Mouse (Mus musculus) adrenal gland, postnatal 14 days (tissue): ENCODE results near the gene Tpx2. TPM values are rescaled to one million over a fixed set of nuclear protein-coding genes. Genes with fewer than 3 reads are reported as not detected.

Source experiments
- DNase-seq: peaks from one replicate; pipeline ENCODE4 v3.0.0; 2021; ENCODE audit warnings: mixed read lengths
- total RNA-seq: library from RNA; stranded (reverse); gene quantifications from 2 replicates; pipeline ENCODE4 v1.2.3, GENCODE M21; 2021

Tpx2 gene
- total RNA-seq, 1 experiment from 2014 or later, result 20.3 TPM

GRCm38 (mm10) chr2:152819926-152820325 lies 27.8 kb upstream of the Tpx2 start:
- DNase-seq, result no peak

- DNase-seq, result peak; percentile 72
These were observed 27.4 kb upstream of the Tpx2 start for GRCm38 (mm10) chr2:152820369-152820768.

DNA sequence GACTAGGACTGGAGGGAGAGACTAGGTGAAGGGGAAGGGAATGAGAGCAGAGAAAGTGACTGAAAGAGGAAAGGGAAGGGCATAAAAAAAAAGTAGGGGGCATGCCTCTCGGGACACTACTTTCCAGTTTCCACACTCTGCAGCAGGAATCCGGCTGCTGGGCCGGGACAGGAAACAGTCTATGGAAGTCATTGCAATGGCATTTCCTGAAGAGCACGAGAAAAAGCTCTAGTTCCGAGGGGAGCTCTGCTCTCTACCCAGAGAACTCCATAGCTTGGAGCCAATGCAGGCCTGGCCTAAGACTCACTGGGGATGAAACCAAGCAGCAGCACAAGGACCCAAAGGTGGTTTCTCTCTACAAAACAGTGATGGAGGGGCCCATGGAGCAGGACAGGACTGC lies 26.7 kb upstream of the Tpx2 start:
- DNase-seq, result peak; percentile 40

GRCm38 (mm10) chr2:152821566-152821965 lies 26.2 kb upstream of the Tpx2 start:
- DNase-seq, result no peak

DNA sequence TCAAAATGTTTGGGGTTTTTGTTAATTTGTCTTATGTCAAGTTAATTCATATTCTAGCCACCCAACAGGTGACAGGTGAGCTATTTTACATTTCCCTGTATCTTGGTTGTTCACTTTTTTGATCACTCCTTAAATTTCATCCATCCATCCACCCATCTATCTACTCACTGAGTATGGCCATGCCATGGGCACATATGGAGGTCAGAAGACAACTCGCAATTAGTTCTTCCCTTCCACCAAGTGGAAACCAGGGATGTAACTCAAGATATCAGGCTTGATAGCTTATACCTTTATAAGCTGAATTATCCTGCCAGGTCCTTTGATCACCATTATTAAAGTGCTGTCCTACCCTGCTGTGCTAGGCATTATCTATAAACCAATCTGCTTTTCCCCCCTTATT lies 24.0 kb upstream of the Tpx2 start:
- no peak for DNase-seq

DNA sequence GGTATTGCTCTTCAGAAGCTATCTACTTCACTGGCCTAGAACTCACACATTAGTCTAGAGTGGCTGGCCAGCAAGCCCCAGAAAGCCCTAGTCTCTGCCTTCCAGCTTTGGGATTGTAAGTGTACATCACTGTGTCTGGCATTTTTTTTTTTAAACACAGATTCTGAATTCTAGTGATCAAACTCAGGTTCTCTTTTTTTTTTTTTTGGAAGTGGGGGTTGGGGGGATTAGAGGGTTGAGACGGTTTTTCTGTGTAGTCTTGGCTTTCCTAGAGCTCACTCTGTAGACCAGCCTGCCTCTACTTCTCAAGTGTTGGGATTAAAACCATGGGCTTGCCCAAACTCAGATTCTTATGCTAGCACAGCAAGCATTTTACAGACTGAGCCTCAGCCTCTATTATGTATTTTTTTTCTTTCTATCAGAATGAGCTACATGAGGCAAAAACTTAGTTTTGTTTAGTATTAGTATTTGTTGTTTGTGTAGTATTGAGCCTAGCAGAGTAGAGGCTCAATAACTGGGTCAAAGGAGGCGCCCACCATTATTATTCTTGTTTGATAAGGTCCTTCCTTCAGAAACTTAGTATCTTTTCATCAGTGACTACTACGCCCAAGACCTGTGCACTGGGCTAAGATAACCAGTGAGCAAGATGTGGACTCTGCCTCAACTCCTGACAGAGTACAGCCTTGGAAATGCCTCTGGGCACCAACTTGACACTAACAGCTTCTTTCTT lies 23.2 kb upstream of the Tpx2 start:
- no peak for DNase-seq

DNA sequence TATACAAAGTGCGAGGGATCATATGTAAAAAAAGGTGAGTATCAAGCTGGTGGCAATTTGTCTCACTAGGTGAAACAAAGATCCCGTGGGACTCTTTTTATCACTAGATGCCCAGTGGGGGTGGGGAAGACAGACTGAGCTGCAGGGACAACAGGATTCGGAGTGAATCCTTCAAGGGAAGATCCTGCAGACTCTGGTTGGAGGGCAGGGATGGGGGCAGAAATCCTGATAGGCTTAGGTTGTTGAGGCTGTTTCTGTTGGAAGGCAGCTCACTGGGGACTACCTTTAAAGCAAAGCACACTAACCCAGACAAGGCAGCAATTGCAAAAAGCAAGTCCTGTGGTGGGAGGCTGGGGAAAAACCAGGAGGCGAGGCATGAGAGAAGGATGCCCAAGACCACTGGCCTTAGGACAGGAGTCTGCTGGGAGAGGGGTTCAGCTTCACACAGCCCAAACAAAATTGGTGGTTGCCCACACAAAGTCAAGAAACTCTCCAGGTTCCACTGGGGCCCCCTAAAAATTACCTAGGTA lies 22.5 kb upstream of the Tpx2 start:
- no peak for DNase-seq

- no peak for DNase-seq
These were observed 22.1 kb upstream of the Tpx2 start for GRCm38 (mm10) chr2:152825713-152826112.

DNA sequence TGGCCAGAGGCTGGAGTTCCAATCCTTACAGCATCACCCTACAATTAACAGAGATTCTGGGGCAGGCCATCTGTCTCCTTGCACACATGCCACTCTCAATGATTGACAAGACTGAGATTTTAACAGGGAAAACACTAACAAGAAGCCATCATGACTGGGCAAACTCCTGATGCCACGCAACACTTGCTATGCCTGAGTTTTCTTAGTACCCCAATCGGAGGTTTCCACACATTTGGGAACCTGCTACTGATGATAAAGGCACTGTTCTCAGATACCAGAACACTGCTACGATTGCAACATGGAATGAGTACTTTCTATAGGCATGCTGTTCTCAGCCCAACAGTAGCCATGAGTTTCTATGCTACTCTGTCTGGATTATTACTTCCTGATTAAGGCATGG lies 21.3 kb upstream of the Tpx2 start:
- no peak for DNase-seq

DNA sequence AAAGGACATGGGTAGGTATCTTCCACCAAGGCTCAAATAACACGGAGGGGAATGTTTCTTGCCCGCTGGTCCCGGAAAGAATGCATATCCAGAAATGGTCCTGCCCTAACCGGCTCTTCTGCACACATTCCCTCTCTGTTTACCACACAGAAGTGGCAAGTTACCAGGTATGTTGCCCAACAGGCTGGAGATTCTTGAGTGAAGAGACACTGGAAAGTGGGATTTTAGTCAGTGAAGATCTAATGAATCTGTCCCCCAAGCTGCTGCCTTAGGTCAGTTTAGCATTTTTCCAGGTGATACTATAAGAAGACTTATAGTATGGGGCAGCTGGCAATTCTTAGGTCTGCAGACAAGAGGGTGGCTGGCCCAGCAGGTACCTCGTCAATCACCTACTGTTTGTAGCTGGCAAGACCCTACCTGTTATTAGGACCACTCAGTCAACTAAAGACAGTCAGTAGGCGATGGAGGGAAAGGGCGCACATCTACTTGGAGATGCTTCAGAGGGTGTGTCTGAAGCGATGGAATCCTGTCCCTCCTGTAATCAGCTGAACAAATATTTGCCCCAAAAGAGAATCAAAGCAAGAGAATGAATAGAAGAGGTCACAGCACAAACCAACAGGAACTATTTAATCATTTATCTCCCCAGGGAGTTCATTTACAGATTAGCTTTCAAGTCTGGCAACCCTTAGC lies 20.3 kb upstream of the Tpx2 start:
- DNase-seq, result no peak

- DNase-seq, result no peak
These were observed 19.8 kb upstream of the Tpx2 start for GRCm38 (mm10) chr2:152828011-152828370.

GRCm38 (mm10) chr2:152828532-152828931 lies 19.2 kb upstream of the Tpx2 start:
- no peak for DNase-seq

DNA sequence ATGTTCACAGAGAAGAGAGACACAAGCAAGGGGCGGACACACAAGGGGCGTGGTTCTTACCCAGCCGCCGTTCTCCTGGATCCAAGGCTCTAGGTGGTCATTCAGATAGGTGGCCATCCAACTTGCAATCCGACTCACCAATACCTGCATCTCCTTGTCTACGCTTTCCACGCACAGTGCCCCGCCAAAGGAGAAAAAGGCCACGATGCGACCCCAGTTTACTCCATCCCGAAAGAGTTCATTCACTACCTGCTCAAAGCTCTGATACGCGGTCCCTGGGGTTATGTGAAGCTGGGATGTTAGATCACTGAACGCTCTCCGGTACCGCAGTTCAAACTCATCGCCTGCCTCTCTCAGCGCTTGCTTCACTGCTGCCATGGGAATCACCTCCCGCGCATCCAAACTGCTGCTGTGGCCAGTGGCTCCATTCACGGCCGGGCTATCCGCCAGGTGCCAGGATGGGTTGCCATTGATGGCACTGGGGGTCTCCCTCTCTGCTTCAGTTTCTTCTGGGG lies 18.3 kb upstream of the Tpx2 start:
- no peak for DNase-seq

- DNase-seq, result peak; percentile 97
These were observed 17.5 kb upstream of the Tpx2 start for GRCm38 (mm10) chr2:152830021-152830921.

GRCm38 (mm10) chr2:152831019-152831878 lies 16.5 kb upstream of the Tpx2 start, which contains the start of gene Bcl2l1:
Gene Bcl2l1, minus strand, starts transcription at chr2:152831728.
- peak; percentile 99 for DNase-seq

DNA sequence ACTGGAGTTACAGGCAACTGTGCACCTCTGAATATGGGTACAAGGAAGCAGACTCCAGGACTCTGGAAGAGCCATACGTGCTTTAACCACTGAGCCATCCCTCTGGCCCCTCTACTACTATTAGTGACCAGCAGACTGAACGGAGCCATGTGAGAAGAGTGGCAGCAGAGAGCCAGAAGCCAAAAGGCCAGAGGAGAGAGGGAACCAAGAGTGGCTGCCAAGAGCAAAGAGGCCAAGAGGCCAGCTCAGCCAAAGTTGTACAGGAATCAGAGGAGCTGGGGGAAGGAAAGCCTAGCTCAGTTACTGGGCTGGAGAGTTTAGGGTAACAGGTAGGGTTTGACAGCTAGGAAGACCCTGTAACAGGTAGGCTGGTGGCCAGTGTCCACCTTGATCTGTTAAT lies 8.5 kb upstream of the Tpx2 start:
- no peak for DNase-seq

DNA sequence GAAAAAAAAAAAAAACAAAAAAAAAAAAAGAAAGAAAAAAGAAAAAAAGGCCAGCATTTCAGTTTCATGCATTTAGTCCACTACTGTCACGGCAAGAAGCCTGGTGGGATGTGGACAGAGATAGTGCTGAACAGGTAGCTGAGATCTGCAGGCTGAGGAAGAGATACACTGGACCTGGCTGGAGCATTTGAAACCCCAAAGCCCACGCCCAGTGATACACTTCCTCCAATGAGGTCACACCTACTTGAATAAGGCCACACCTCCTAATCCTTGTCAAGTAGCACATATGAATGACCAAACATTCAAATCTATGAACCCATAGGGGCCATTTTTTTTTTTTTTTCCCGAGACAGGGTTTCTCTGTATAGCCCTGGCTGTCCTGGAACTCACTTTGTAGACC lies 5.0 kb upstream of the Tpx2 start:
- DNase-seq, result no peak

GRCm38 (mm10) chr2:152847057-152847814 lies 528 bp upstream of the Tpx2 start:
- DNase-seq, result no peak

- no peak for DNase-seq
These were observed 702 bp downstream of the Tpx2 start for GRCm38 (mm10) chr2:152848466-152848865.

DNA sequence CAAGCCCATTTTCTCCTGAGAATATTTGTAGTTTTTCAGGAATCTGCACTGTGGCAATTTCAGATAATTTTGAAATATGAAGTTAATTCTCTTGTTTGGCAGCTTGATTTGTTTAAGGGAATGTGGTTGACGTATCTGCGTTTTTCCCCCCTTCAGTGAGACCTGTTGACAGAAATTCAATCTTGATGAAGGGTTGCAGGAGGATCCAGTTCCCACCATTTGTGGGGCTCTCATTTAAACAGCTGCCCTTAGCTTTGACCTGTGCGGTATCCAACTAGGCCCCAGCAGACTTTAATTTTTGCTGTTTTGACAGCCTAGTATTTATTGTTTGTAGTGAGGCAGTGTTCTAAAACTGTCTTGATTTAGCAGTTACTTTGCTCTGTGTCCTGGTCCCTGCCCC lies 11.7 kb downstream of the Tpx2 start:
- DNase-seq, result no peak

DNA sequence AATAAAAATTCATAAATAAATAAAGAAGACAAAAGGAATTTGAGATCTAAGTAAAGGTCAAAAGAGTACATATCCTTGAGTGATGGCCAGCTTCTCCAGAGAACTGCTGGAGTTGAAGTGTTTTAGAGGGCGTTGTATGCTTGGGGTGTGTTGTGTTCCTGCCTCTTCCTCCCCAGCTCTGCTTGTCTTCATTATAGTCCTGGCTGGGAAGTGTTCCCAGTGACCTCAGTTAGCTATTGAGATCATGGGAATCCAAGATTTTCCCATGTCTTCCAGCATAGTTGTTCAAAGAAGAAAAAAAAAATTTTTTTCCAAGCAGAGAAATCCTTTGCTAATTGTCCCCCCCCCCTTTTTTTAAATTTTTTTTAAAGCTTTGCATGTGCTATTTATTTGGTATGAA lies 14.1 kb downstream of the Tpx2 start:
- DNase-seq, result no peak
